Mouse (Mus musculus): ENCODE measurements around the gene Fam160a1. TPM values are rescaled to one million over a fixed set of nuclear protein-coding genes. Genes with fewer than 3 reads are reported as not detected.

The Fam160a1 gene
- polyA plus RNA-seq, 1 experiment from 2014 or later: 6.5 TPM

- no peaks in the 10 kb centered on the region for H3K27me3 ChIP-seq (replicated peaks; ENCODE audit: control insufficient read depth, insufficient read depth, low read length)
- no peak overlapping the region for H3K9ac ChIP-seq (ENCODE audit: low read depth, low read length)
- H3K4me1 ChIP-seq (ENCODE audit: control insufficient read depth, insufficient read depth, low read length): no peaks in the 10 kb centered on the region
- no peak overlapping the region for H3K27ac ChIP-seq (replicated peaks; ENCODE audit: low read depth, low read length)
- WGBS: 86% methylated on average over 5 of the region's 5 CpGs
- no peaks in the 10 kb centered on the region for H3K9me3 ChIP-seq (ENCODE audit: control insufficient read depth, low read length)
- H3K4me2 ChIP-seq (ENCODE audit: low read depth, low read length): no peak overlapping the region
- no peaks in the 10 kb centered on the region for H3K36me3 ChIP-seq (ENCODE audit: control insufficient read depth, insufficient read depth, low read length)
- ATAC-seq (ENCODE audit: low read depth) (no peak), DNase-seq (ENCODE audit: low spot score) (no peak)
- H3K4me3 ChIP-seq (ENCODE audit: low read depth, low read length): no peak overlapping the region
These were observed 180.2 kb downstream of the Fam160a1 start for GRCm38 (mm10) chr3:85636716-85637447.

- Histone ChIP-seq H3K4me1 (ENCODE audit: control insufficient read depth, insufficient read depth, low read length) (no peaks in the 10 kb centered on the region), H3K9me3 (ENCODE audit: control insufficient read depth, low read length) (no peaks in the 10 kb centered on the region), H3K4me2 (ENCODE audit: low read depth, low read length) (no peak overlapping the region), H3K4me3 (ENCODE audit: low read depth, low read length) (no peak overlapping the region), H3K9ac (ENCODE audit: low read depth, low read length) (no peak overlapping the region), H3K36me3 (ENCODE audit: control insufficient read depth, insufficient read depth, low read length) (no peaks in the 10 kb centered on the region), H3K27ac (replicated peaks; ENCODE audit: low read depth, low read length) (no peak overlapping the region), H3K27me3 (replicated peaks; ENCODE audit: control insufficient read depth, insufficient read depth, low read length) (no peaks in the 10 kb centered on the region)
- DNase-seq (ENCODE audit: low spot score) (no peak), ATAC-seq (ENCODE audit: low read depth) (no peak)
- 86% methylated on average over 2 of the region's 2 CpGs for WGBS
These were observed 181.5 kb downstream of the Fam160a1 start for GRCm38 (mm10) chr3:85635591-85635990.

GRCm38 (mm10) chr3:85635126-85635419, 182.0 kb downstream of the Fam160a1 start:
- WGBS: 63% methylated on average over 2 of the region's 2 CpGs
- no peaks in the 10 kb centered on the region for H3K9me3 ChIP-seq (ENCODE audit: control insufficient read depth, low read length)
- H3K36me3 ChIP-seq (ENCODE audit: control insufficient read depth, insufficient read depth, low read length): no peaks in the 10 kb centered on the region
- DNase-seq (ENCODE audit: low spot score) (no peak), ATAC-seq (ENCODE audit: low read depth) (no peak)
- H3K4me1 ChIP-seq (ENCODE audit: control insufficient read depth, insufficient read depth, low read length): no peaks in the 10 kb centered on the region
- H3K4me3 ChIP-seq (ENCODE audit: low read depth, low read length): no peak overlapping the region
- no peak overlapping the region for H3K27ac ChIP-seq (replicated peaks; ENCODE audit: low read depth, low read length)
- no peak overlapping the region for H3K4me2 ChIP-seq (ENCODE audit: low read depth, low read length)
- no peaks in the 10 kb centered on the region for H3K27me3 ChIP-seq (replicated peaks; ENCODE audit: control insufficient read depth, insufficient read depth, low read length)
- H3K9ac ChIP-seq (ENCODE audit: low read depth, low read length): no peak overlapping the region

GRCm38 (mm10) chr3:85634389-85635125, 182.5 kb downstream of the Fam160a1 start:
- H3K4me1 ChIP-seq (ENCODE audit: control insufficient read depth, insufficient read depth, low read length): no peaks in the 10 kb centered on the region
- H3K27me3 ChIP-seq (replicated peaks; ENCODE audit: control insufficient read depth, insufficient read depth, low read length): no peaks in the 10 kb centered on the region
- no peak overlapping the region for H3K4me2 ChIP-seq (ENCODE audit: low read depth, low read length)
- 86% methylated on average over 8 of the region's 8 CpGs for WGBS
- H3K9ac ChIP-seq (ENCODE audit: low read depth, low read length): no peak overlapping the region
- DNase-seq (ENCODE audit: low spot score) (no peak), ATAC-seq (ENCODE audit: low read depth) (no peak)
- no peak overlapping the region for H3K4me3 ChIP-seq (ENCODE audit: low read depth, low read length)
- H3K27ac ChIP-seq (replicated peaks; ENCODE audit: low read depth, low read length): no peak overlapping the region
- no peaks in the 10 kb centered on the region for H3K36me3 ChIP-seq (ENCODE audit: control insufficient read depth, insufficient read depth, low read length)
- no peaks in the 10 kb centered on the region for H3K9me3 ChIP-seq (ENCODE audit: control insufficient read depth, low read length)

- Histone ChIP-seq H3K4me3 (ENCODE audit: low read depth, low read length) (no peak overlapping the region), H3K9me3 (ENCODE audit: control insufficient read depth, low read length) (no peaks in the 10 kb centered on the region), H3K4me2 (ENCODE audit: low read depth, low read length) (no peak overlapping the region), H3K36me3 (ENCODE audit: control insufficient read depth, insufficient read depth, low read length) (no peaks in the 10 kb centered on the region), H3K27ac (replicated peaks; ENCODE audit: low read depth, low read length) (no peak overlapping the region), H3K9ac (ENCODE audit: low read depth, low read length) (no peak overlapping the region), H3K27me3 (replicated peaks; ENCODE audit: control insufficient read depth, insufficient read depth, low read length) (no peaks in the 10 kb centered on the region), H3K4me1 (ENCODE audit: control insufficient read depth, insufficient read depth, low read length) (no peaks in the 10 kb centered on the region)
- DNase-seq (ENCODE audit: low spot score) (no peak), ATAC-seq (ENCODE audit: low read depth) (no peak)
- 83% methylated on average over 2 of the region's 2 CpGs for WGBS
These were observed 183.4 kb downstream of the Fam160a1 start for GRCm38 (mm10) chr3:85633733-85634132.

- Histone ChIP-seq H3K36me3 (ENCODE audit: control insufficient read depth, insufficient read depth, low read length) (no peaks in the 10 kb centered on the region), H3K9ac (ENCODE audit: low read depth, low read length) (no peak overlapping the region), H3K4me1 (ENCODE audit: control insufficient read depth, insufficient read depth, low read length) (no peaks in the 10 kb centered on the region), H3K9me3 (ENCODE audit: control insufficient read depth, low read length) (no peaks in the 10 kb centered on the region), H3K4me2 (ENCODE audit: low read depth, low read length) (no peak overlapping the region), H3K27ac (replicated peaks; ENCODE audit: low read depth, low read length) (no peak overlapping the region), H3K4me3 (ENCODE audit: low read depth, low read length) (no peak overlapping the region), H3K27me3 (replicated peaks; ENCODE audit: control insufficient read depth, insufficient read depth, low read length) (no peaks in the 10 kb centered on the region)
- DNase-seq (ENCODE audit: low spot score) (no peak), ATAC-seq (ENCODE audit: low read depth) (no peak)
- WGBS: 95% methylated on average over 4 of the region's 4 CpGs
These were observed 187.1 kb downstream of the Fam160a1 start for GRCm38 (mm10) chr3:85629895-85630510.

- Histone ChIP-seq H3K36me3 (ENCODE audit: control insufficient read depth, insufficient read depth, low read length) (peaks cover 11% of the 10 kb centered on the region; the same call in 1 of the 2 replicates), H3K4me2 (ENCODE audit: low read depth, low read length) (no peak overlapping the region), H3K9me3 (ENCODE audit: control insufficient read depth, low read length) (no peaks in the 10 kb centered on the region), H3K27me3 (replicated peaks; ENCODE audit: control insufficient read depth, insufficient read depth, low read length) (no peaks in the 10 kb centered on the region), H3K27ac (replicated peaks; ENCODE audit: low read depth, low read length) (no peak overlapping the region), H3K9ac (ENCODE audit: low read depth, low read length) (no peak overlapping the region), H3K4me1 (ENCODE audit: control insufficient read depth, insufficient read depth, low read length) (no peaks in the 10 kb centered on the region), H3K4me3 (ENCODE audit: low read depth, low read length) (no peak overlapping the region)
- WGBS: 100% methylated on average over 1 of the region's 1 CpGs
- ATAC-seq (ENCODE audit: low read depth) (no peak), DNase-seq (ENCODE audit: low spot score) (no peak)
These were observed 197.3 kb downstream of the Fam160a1 start for GRCm38 (mm10) chr3:85619751-85620150.

- Histone ChIP-seq H3K4me3 (ENCODE audit: low read depth, low read length) (no peak overlapping the region), H3K27me3 (replicated peaks; ENCODE audit: control insufficient read depth, insufficient read depth, low read length) (no peaks in the 10 kb centered on the region), H3K9me3 (ENCODE audit: control insufficient read depth, low read length) (no peaks in the 10 kb centered on the region), H3K9ac (ENCODE audit: low read depth, low read length) (no peak overlapping the region), H3K4me1 (ENCODE audit: control insufficient read depth, insufficient read depth, low read length) (no peaks in the 10 kb centered on the region), H3K36me3 (ENCODE audit: control insufficient read depth, insufficient read depth, low read length) (peaks cover 11% of the 10 kb centered on the region; the same call in 1 of the 2 replicates), H3K4me2 (ENCODE audit: low read depth, low read length) (no peak overlapping the region), H3K27ac (replicated peaks; ENCODE audit: low read depth, low read length) (no peak overlapping the region)
- DNase-seq (ENCODE audit: low spot score) (no peak), ATAC-seq (ENCODE audit: low read depth) (no peak)
- 88% methylated on average over 5 of the region's 5 CpGs for WGBS
These were observed 197.7 kb downstream of the Fam160a1 start for GRCm38 (mm10) chr3:85619345-85619744.
